Mouse (Mus musculus): Measurements from ENCODE around the gene Prol1.

DNA sequence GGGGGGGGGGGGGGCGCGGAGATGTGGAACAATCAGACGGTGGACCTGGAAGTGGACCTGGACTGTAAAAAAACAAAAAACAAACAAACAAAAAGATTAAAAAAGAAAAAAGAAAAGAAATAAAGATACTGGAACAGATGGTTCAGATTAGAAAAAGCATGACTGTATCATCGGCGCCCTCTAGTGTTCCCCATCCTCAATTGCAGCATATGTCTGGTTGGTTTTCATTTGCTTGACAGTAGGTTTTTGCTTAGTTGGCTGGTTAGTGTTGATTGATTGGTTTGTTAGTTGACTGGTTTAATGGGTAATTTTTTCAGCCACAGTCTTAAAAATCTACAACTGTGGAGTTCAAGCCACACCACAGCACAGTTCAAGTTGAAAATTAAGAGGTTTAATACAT, 47.7 kb downstream of the Prol1 start:
- TF ChIP-seq CTCF (IDR thresholded peaks at IDR 0.05) (peak; percentile 63), EP300 (IDR thresholded peaks at IDR 0.05) (no peak)
